Comparison of ENCODE assay signal across 24 mouse cellular contexts in the genomic region with DNA sequence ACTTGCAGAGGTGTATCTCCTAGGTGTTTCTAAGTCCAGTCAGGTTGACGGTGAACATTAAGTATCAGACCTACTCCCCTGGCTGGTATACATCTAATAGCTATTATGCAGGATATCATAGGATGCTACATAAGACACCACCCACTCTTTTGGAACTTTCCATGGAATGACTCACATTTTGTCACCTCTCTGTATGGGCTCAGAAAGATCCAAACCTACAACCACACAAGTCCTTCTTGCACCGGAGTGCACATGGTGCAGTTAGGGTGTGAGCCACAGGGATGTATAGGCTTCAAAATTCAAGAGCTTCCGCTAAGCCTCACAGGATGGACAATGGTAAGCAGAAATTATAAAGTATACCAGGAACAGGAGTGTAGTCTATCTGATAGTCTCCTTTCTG. TPM values are rescaled to one million over a fixed set of nuclear protein-coding genes. Genes with fewer than 3 reads are reported as not detected.
DNase-seq lines count a peak whose midpoint lies in the region; ATAC-seq and TF ChIP-seq lines count a peak whose summit lies in the region.
"Had no signal": no experiment of that assay in that cellular context is flagged by ENCODE, and none has a peak within 500 bp of the region (broad histone marks: within the 10 kb centered on the region; RNA-seq: fewer than 3 reads in every experiment).

No protein-coding gene starts in this region.

- no peak for TF ChIP-seq EP300 in stomach, postnatal 0 days (optimal IDR thresholded peaks at IDR 0.05)

- no peaks in the 10 kb centered on the region for H3K9me3 ChIP-seq in stomach, postnatal 0 days (ENCODE audit: control insufficient read depth, low read length)
- H3K9me3 ChIP-seq: G1E had no signal

- ATAC-seq in frontal cortex, adult (ENCODE audit: low TSS enrichment) = peak; percentile 53
- ATAC-seq in stomach, postnatal 0 days (ENCODE audit: low FRiP score, low TSS enrichment) = no peak
- ATAC-seq: activated CD4-positive, CD25-positive, alpha-beta regulatory T cell, adult 4 months; CD4-positive, CD25-positive, alpha-beta regulatory T cell, adult 4 months; Patski had no signal

- no peaks in the 10 kb centered on the region for H3K4me1 ChIP-seq in stomach, postnatal 0 days (replicated peaks; ENCODE audit: control insufficient read depth, insufficient read depth)

- no peak overlapping the region for H3K9ac ChIP-seq in stomach, postnatal 0 days (ENCODE audit: low read length)

- H3K4me2 ChIP-seq in stomach, postnatal 0 days (replicated peaks; ENCODE audit: low read depth) = no peak overlapping the region

- no peak for TF ChIP-seq CTCF in layer of hippocampus, adult 2 months (conservative IDR thresholded peaks at IDR 0.05)
- no peak for TF ChIP-seq CTCF in stomach, postnatal 0 days (IDR thresholded peaks at IDR 0.05; ENCODE audit: low read depth)

- no peak for DNase-seq in frontal cortex, postnatal 25 days (ENCODE audit: low spot score in 2 of 2)
- no peak for DNase-seq in layer of hippocampus, adult 2 months (ENCODE audit: low spot score in 2 of 2)
- no peak for DNase-seq in layer of hippocampus, postnatal 36 days
- DNase-seq in right cerebral cortex, adult 18-20 months = peak; percentile 42
- no peak for DNase-seq in right cerebral cortex, postnatal 10 days (ENCODE audit: low spot score in 2 of 2)
- DNase-seq in brain, adult 2 months (ENCODE audit: low read depth, low spot score) = peak; percentile 72
- no peak for DNase-seq in stomach, postnatal 0 days (ENCODE audit: low spot score)
- DNase-seq: adrenal gland, adult 2 months; adrenal gland, adult 8-10 months; adrenal gland, postnatal 10 days; adrenal gland, postnatal 14 days; adrenal gland, postnatal 25 days; adrenal gland, postnatal 36 days; B cell, adult 2 months; cerebellum, adult 11 months; cerebellum, adult 11-12 months; cerebellum, adult 18-20 months had no signal

- peak overlapping the region; percentile 82; the same call in 1 of the 2 replicates for H3K27ac ChIP-seq in layer of hippocampus, adult 2 months
- H3K27ac ChIP-seq in stomach, postnatal 0 days (replicated peaks) = no peak overlapping the region

- no peaks in the 10 kb centered on the region for H3K27me3 ChIP-seq in stomach, postnatal 0 days (ENCODE audit: control insufficient read depth, insufficient read depth, low read length)
- H3K27me3 ChIP-seq: CH12.LX had no signal

- WGBS in stomach, postnatal 0 days = 94% methylated on average over 3 of the region's 3 CpGs

- H3K4me3 ChIP-seq in layer of hippocampus, adult 2 months = no peak overlapping the region
- H3K4me3 ChIP-seq in stomach, postnatal 0 days (ENCODE audit: low read depth, low read length) = no peak overlapping the region

- no peaks in the 10 kb centered on the region for H3K36me3 ChIP-seq in stomach, postnatal 0 days (ENCODE audit: control insufficient read depth, insufficient read depth, low read length)
- H3K36me3 ChIP-seq: G1E had no signal

RNA-seq across cellular contexts. Expression of a gene that starts 52.8 kb away (rescaled TPM):
- total RNA-seq in layer of hippocampus, adult 2 months (2021) = 100 to 1,000 TPM; 251 to 264 TPM
- total RNA-seq in layer of hippocampus, postnatal 36 days (2021) = 100 to 1,000 TPM; 237 to 265 TPM
- 0.61 and 0.62 TPM in 2 replicates for polyA plus RNA-seq in stomach, postnatal 0 days (2015; fragmentation: Nextera tagmentation; extraction: Ambion mirVana)
- polyA plus RNA-seq: activated CD4-positive, CD25-positive, alpha-beta regulatory T cell, adult 4 months; C2C12; G1E; Patski had no signal

Comparison
In these comparisons a context has a peak if more than half of its experiments do, and no peak if none do; other contexts are left out.
1. DNase-seq: peak in right cerebral cortex, adult 18-20 months (single experiment) and brain, adult 2 months (single experiment); none in frontal cortex, postnatal 25 days (0 of 2), layer of hippocampus, adult 2 months (0 of 2), layer of hippocampus, postnatal 36 days (0 of 2), right cerebral cortex, postnatal 10 days (0 of 2) and stomach, postnatal 0 days (single experiment).